Mouse (Mus musculus) limb, embryonic 14.5 days (tissue): ENCODE results near the gene Npr3. TPM values are rescaled to one million over a fixed set of nuclear protein-coding genes. Genes with fewer than 3 reads are reported as not detected.

Experiments used
- ATAC-seq: fragments of 200-750 bp; cut with Nextera tagmentation; 2 replicates; pipeline ENCODE4 v1.8.0; 2017; ENCODE audit warnings: low read depth, moderate number of reproducible peaks, moderate TSS enrichment; ENCODE audit not compliant: low FRiP score
- DNase-seq: peaks from one replicate; pipeline ENCODE4 v3.0.0-alpha.2; 2015; ENCODE audit warnings: low spot score
- H3K27ac ChIP-seq: fragments of 300-500 bp; sonication (generic); replicated peaks from 2 replicates; pipeline ENCODE4 v1.5.1; 2014; ENCODE audit warnings: low read depth, mild to moderate bottlenecking, low read length, moderate library complexity, mixed read lengths
- H3K27me3 ChIP-seq: fragments of 300-500 bp; sonication (generic); 2 replicates; pipeline ENCODE4 v1.6.1; 2014; ENCODE audit warnings: low read length, mixed read lengths; ENCODE audit not compliant: control insufficient read depth, insufficient read depth
- H3K36me3 ChIP-seq: fragments of 300-500 bp; sonication (generic); 2 replicates; pipeline ENCODE4 v1.6.1; 2014; ENCODE audit warnings: mild to moderate bottlenecking, low read length, moderate library complexity, mixed read lengths; ENCODE audit not compliant: control insufficient read depth, insufficient read depth
- H3K4me1 ChIP-seq: fragments of 300-500 bp; sonication (generic); 2 replicates; pipeline ENCODE4 v1.6.1; 2014; ENCODE audit warnings: antibody characterized with exemption, low read length, mixed read lengths; ENCODE audit not compliant: control insufficient read depth, insufficient read depth
- H3K4me2 ChIP-seq: fragments of 300-500 bp; sonication (generic); replicated peaks from 2 replicates; pipeline ENCODE4 v1.6.1; 2014; ENCODE audit warnings: low read depth, mild to moderate bottlenecking, low read length, moderate library complexity; ENCODE audit not compliant: severe bottlenecking
- H3K4me3 ChIP-seq: fragments of 300-500 bp; sonication (generic); replicated peaks from 2 replicates; pipeline ENCODE4 v1.5.1; 2014; ENCODE audit warnings: low read length
- H3K9ac ChIP-seq: fragments of 300-500 bp; sonication (generic); 2 replicates; pipeline ENCODE4 v1.6.1; 2014; ENCODE audit warnings: mild to moderate bottlenecking, low read depth, low read length, moderate library complexity; ENCODE audit not compliant: severe bottlenecking
- H3K9me3 ChIP-seq: fragments of 300-500 bp; sonication (generic); 2 replicates; pipeline ENCODE4 v1.6.1; 2016; ENCODE audit warnings: low read length; ENCODE audit not compliant: control insufficient read depth
- POLR2A ChIP-seq: fragments of 200-500 bp; IDR thresholded peaks from 2 replicates; pipeline ENCODE4 v1.8.0; 2012; ENCODE audit warnings: inconsistent platforms, mild to moderate bottlenecking, moderate library complexity, borderline replicate concordance; ENCODE audit not compliant: insufficient read depth, insufficient read length; ENCODE audit errors: extremely low read depth
- WGBS: fragments of 180-500 bp; shearing (Covaris S2); extraction: QIAGEN DNeasy Blood & Tissue Kit; methylation state at CpG from one replicate; pipeline ENCODE4 v1.1.7; 2014; 5-methylcytosine and 5-hydroxymethylcytosine counted together
- polyA plus RNA-seq, 2 experiments: library from polyadenylated mRNA; depleted of rRNA in 1 of 2; stranded (reverse) in 1 of 2; unstranded in 1 of 2; fragments of >200 nt; fragmentation: Nextera tagmentation in 1 of 2; extraction: Ambion mirVana in 1 of 2; gene quantifications; 2 replicates each; pipeline versions ENCODE4 v1.2.1 to v1.2.3; 2012 to 2014

Gene Npr3
- polyA plus RNA-seq (2012; rRNA removed) (10.4 and 10.9 TPM in 2 replicates), polyA plus RNA-seq (2014; fragmentation: Nextera tagmentation; extraction: Ambion mirVana) (6.3 and 6.9 TPM in 2 replicates)

- Histone ChIP-seq H3K36me3 (no peaks in the 10 kb centered on the region), H3K9me3 (no peaks in the 10 kb centered on the region), H3K27ac (peak within 1 kb of the TSS; percentile 28), H3K4me3 (peak within 1 kb of the TSS; percentile 57), H3K9ac (peak within 1 kb of the TSS; percentile 54), H3K27me3 (peaks cover 53% of the 10 kb centered on the region), H3K4me2 (peak within 1 kb of the TSS; percentile 92), H3K4me1 (peaks cover 18% of the 10 kb centered on the region)
- ATAC-seq: no peak
- WGBS: under 1% methylated on average over 42 of the region's 42 CpGs
- DNase-seq: peak; percentile 83
- no peak for TF ChIP-seq POLR2A
These were observed at the start of gene Npr3 for GRCm38 (mm10) chr15:11906571-11907531. Gene Npr3, minus strand, starts transcription at chr15:11907287.

- Histone ChIP-seq H3K9ac (no peak overlapping the region), H3K4me2 (no peak overlapping the region), H3K4me1 (no peaks in the 10 kb centered on the region), H3K36me3 (no peaks in the 10 kb centered on the region), H3K9me3 (no peaks in the 10 kb centered on the region), H3K27me3 (no peaks in the 10 kb centered on the region), H3K4me3 (no peak overlapping the region), H3K27ac (no peak overlapping the region)
- no peak for DNase-seq
- ATAC-seq: no peak
- WGBS: 85% methylated on average over 7 of the region's 7 CpGs
- TF ChIP-seq POLR2A: no peak
These were observed 49.0 kb upstream of the Npr3 start for GRCm38 (mm10) chr15:11956129-11956528.

GRCm38 (mm10) chr15:11954190-11954589 is 47.1 kb upstream of the Npr3 start:
- no peak for TF ChIP-seq POLR2A
- H3K4me2 ChIP-seq: no peak overlapping the region
- no peak overlapping the region for H3K27ac ChIP-seq
- ATAC-seq: no peak
- H3K27me3 ChIP-seq: no peaks in the 10 kb centered on the region
- no peaks in the 10 kb centered on the region for H3K36me3 ChIP-seq
- H3K9ac ChIP-seq: no peak overlapping the region
- H3K4me3 ChIP-seq: no peak overlapping the region
- no peaks in the 10 kb centered on the region for H3K4me1 ChIP-seq
- H3K9me3 ChIP-seq: no peaks in the 10 kb centered on the region
- no peak for DNase-seq
- 62% methylated on average over 4 of the region's 4 CpGs for WGBS

- ATAC-seq: no peak
- DNase-seq: no peak
- TF ChIP-seq POLR2A: no peak
- Histone ChIP-seq H3K27ac (no peak overlapping the region), H3K4me1 (no peaks in the 10 kb centered on the region), H3K4me3 (no peak overlapping the region), H3K27me3 (no peaks in the 10 kb centered on the region), H3K9ac (no peak overlapping the region), H3K9me3 (no peaks in the 10 kb centered on the region), H3K4me2 (no peak overlapping the region), H3K36me3 (no peaks in the 10 kb centered on the region)
- 78% methylated on average over 3 of the region's 3 CpGs for WGBS
These were observed 45.1 kb upstream of the Npr3 start for GRCm38 (mm10) chr15:11952159-11952558.

GRCm38 (mm10) chr15:11951181-11951580 is 44.1 kb upstream of the Npr3 start:
- no peak overlapping the region for H3K4me3 ChIP-seq
- no peaks in the 10 kb centered on the region for H3K36me3 ChIP-seq
- no peak for ATAC-seq
- WGBS: 94% methylated on average over 7 of the region's 7 CpGs
- H3K4me1 ChIP-seq: no peaks in the 10 kb centered on the region
- H3K27ac ChIP-seq: no peak overlapping the region
- no peak overlapping the region for H3K4me2 ChIP-seq
- no peaks in the 10 kb centered on the region for H3K27me3 ChIP-seq
- H3K9me3 ChIP-seq: no peaks in the 10 kb centered on the region
- TF ChIP-seq POLR2A: no peak
- DNase-seq: no peak
- H3K9ac ChIP-seq: no peak overlapping the region
